Mouse (Mus musculus) Muller cell, postnatal 12 days (primary cell): ENCODE data around the gene Rerg.

ENCODE experiments used
- DNase-seq: peaks from one replicate; pipeline ENCODE4 v3.0.0-alpha.2; 2015; ENCODE audit errors: inconsistent ontology term

Rerg gene

GRCm38 (mm10) chr6:137163061-137163460, 7.2 kb downstream of the Rerg start:
- DNase-seq, result no peak

GRCm38 (mm10) chr6:137162481-137162880, 7.8 kb downstream of the Rerg start:
- no peak for DNase-seq

GRCm38 (mm10) chr6:137161491-137162088, 8.7 kb downstream of the Rerg start:
- no peak for DNase-seq

- peak; percentile 40 for DNase-seq
Measured at GRCm38 (mm10) chr6:137159372-137159926, 10.8 kb downstream of the Rerg start.

GRCm38 (mm10) chr6:137156437-137157219, 13.7 kb downstream of the Rerg start:
- no peak for DNase-seq

GRCm38 (mm10) chr6:137155196-137156137, 14.8 kb downstream of the Rerg start:
- DNase-seq, result peak; percentile 93

- no peak for DNase-seq
Measured at GRCm38 (mm10) chr6:137153021-137153420, 17.3 kb downstream of the Rerg start.

GRCm38 (mm10) chr6:137151015-137151414, 19.3 kb downstream of the Rerg start:
- DNase-seq, result no peak

- no peak for DNase-seq
Measured at GRCm38 (mm10) chr6:137149833-137150232, 20.5 kb downstream of the Rerg start.

- DNase-seq, result no peak
Measured at GRCm38 (mm10) chr6:137146910-137147309, 23.4 kb downstream of the Rerg start.

GRCm38 (mm10) chr6:137145611-137146010, 24.7 kb downstream of the Rerg start:
- DNase-seq, result no peak

- DNase-seq, result no peak
Measured at GRCm38 (mm10) chr6:137144958-137145535, 25.2 kb downstream of the Rerg start.

GRCm38 (mm10) chr6:137144526-137144840, 25.8 kb downstream of the Rerg start:
- DNase-seq, result no peak

GRCm38 (mm10) chr6:137143818-137144525, 26.3 kb downstream of the Rerg start:
- no peak for DNase-seq

GRCm38 (mm10) chr6:137142796-137143195, 27.5 kb downstream of the Rerg start:
- DNase-seq, result no peak

- no peak for DNase-seq
Measured at GRCm38 (mm10) chr6:137141247-137141820, 29.0 kb downstream of the Rerg start.

- DNase-seq, result no peak
Measured at GRCm38 (mm10) chr6:137138822-137139221, 31.5 kb downstream of the Rerg start.

GRCm38 (mm10) chr6:137138391-137138790, 31.9 kb downstream of the Rerg start:
- DNase-seq, result peak; percentile 64

GRCm38 (mm10) chr6:137136401-137136800, 33.9 kb downstream of the Rerg start:
- no peak for DNase-seq

GRCm38 (mm10) chr6:137135506-137136391, 34.5 kb downstream of the Rerg start:
- peak; percentile 35 for DNase-seq
